Mouse (Mus musculus) c-Kit-positive CD71-positive TER-119-positive erythroid progenitor cells, embryonic 14.5 days (primary cell): ENCODE data around the gene Cox11.
A peak's percentile ranks its signal among the peaks of the same experiment; 100 is the strongest.

Experiments used
- DNase-seq: peaks from one replicate; pipeline ENCODE4 v3.0.0-alpha.2; 2013; ENCODE audit warnings: low spot score

The Cox11 gene

GRCm38 (mm10) chr11:90664345-90664986 lies 26.5 kb downstream of the Cox11 start:
- DNase-seq = peak; percentile 85

- DNase-seq = no peak
These were observed 27.2 kb downstream of the Cox11 start for GRCm38 (mm10) chr11:90665161-90665560.

- peak; percentile 42 for DNase-seq
These were observed 28.3 kb downstream of the Cox11 start for GRCm38 (mm10) chr11:90666144-90666757.

GRCm38 (mm10) chr11:90666916-90667315 lies 28.9 kb downstream of the Cox11 start:
- peak; percentile 73 for DNase-seq

DNA sequence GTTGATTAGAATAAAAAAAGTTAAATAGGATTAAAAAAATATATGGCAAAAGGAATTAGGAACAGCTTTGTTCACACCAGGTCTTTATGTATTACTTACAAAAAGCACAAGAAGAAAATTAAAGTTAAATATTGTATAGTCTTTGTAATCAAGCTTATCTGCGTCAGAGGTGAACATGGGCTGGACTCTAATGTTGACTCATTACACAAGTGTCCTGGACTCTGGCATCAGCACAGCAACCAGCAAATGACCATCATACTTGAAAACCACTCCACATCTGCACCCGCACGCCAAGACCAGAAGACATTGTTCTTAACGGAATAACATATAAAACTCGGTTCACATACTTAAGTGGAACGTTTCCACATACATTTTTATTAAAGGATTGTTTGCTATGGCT lies 29.4 kb downstream of the Cox11 start:
- no peak for DNase-seq

DNA sequence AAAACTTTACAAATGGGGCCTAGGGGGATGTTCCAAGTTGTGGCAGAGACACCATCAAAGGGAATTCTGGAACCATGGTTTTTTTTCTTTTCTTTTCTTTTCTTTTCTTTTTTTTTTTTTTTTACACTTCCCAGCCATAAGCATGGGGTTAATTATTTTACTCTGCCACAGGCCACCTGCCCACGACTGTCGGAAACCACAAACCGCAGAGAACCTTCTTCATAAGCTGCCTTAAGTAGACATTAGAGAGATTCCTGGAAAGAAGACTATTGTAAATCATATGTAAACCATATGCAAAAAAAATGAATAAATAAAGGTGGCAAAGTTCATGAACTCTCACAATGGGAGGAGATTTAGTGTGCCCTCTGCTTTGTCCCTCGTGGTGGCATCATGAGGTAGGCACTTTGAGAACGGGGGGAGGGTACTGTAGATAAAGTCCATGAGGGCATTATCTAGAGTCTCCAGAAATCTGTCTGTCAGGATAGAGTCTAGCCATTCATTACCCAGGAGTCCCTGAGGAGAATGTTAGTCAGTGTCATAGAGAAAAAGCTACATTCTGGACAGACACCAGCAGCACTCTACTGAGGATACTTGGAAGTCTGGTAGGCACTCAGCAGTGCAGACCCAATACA lies 37.6 kb downstream of the Cox11 start:
- DNase-seq = peak; percentile 86

DNA sequence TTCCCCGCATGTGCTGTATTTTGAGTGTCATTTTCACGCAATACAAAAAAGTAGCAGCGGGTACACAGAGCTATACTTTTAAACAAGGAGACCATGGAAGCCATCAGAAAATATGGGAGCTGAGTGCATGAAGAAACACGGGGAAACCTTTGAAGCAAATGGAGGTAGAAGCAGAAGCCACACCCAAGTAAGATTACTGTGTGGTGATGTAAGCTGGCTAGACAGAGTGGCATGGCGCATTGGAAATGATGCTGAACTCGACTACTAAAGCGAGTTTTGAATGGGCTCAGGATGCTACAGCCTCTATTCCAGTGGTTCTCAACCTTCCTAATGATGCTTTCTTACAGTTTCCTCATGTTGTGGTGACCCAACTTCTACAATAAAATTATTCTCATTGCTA lies 39.1 kb downstream of the Cox11 start:
- DNase-seq = no peak

GRCm38 (mm10) chr11:90677771-90678288 lies 39.9 kb downstream of the Cox11 start:
- no peak for DNase-seq

DNA sequence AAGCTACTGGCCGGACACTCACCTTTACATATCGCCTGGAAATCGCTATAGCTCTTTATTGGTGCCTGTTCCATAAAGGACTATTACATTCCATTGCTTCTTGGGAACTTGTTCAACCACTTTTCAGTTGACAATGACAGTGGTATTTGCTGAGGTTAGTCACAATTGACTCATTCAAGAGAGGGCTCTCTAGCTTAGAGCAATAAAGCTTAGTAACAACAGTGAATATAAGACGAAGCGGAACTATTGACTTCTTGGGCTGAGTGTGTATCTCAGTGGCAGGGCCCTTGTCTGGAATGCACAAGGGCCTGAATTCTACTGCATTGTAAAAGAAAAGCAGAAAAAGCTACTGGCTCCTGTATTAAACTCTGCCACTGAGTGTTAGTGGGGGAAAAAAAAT lies 40.6 kb downstream of the Cox11 start:
- DNase-seq = no peak

- no peak for DNase-seq
These were observed 43.2 kb downstream of the Cox11 start for GRCm38 (mm10) chr11:90681171-90681570.

- no peak for DNase-seq
These were observed 46.8 kb downstream of the Cox11 start for GRCm38 (mm10) chr11:90684765-90685164.

GRCm38 (mm10) chr11:90685196-90685595 lies 47.2 kb downstream of the Cox11 start:
- no peak for DNase-seq

GRCm38 (mm10) chr11:90686287-90687025 lies 48.5 kb downstream of the Cox11 start:
- peak; percentile 67 for DNase-seq

- DNase-seq = no peak
These were observed 49.1 kb downstream of the Cox11 start for GRCm38 (mm10) chr11:90687040-90687439.

DNA sequence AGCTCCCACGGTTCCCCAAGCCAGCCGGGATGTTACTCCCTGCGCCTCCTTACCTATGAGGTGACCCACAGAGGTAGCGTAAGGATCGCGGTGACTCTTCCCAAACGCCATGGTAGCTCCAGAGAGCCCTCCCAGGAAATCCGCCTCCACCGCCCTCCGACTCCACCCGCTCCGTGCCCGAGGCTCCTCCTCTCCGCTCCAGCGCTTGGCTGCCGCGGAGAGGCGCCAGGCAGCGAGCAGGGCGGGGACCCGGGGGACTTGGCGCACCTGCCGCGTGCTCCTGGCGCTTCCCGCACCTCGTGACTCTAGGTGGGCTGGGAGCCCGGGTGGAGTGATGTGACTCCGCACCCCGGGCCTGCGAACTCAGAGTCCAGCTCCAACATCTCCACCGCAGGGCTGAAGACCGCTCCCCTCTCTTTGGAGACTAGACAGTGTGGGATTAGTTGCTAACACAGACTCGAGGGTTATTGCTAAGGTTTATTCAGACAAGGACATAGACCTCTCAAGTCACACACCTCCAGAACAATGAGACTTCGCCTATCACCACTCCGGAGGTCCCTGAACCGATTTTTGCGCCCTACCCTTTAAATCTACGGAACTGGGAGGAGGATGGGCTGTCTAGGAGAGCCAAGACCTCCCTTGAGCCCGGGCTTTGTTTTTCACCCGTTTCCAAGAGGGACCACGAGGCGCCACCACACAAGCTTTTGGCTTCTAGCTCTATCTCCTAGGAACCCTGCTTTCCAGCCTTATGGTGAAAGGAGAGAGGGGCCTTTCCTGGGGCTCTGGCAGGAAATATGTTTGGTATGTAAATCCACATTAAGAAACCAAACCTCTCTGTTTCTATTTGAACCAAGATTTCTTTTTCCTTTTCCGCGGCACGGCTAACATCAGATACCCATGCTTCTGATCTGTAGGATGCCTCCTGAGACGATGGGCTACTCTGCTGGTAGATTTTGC lies 49.8 kb downstream of the Cox11 start, which contains the start of gene Tom1l1:
Tom1l1 (minus strand) TSS at position 907 of the 957 bp plus-strand sequence.
- DNase-seq = peak; percentile 74

- DNase-seq = no peak
These were observed 52.4 kb downstream of the Cox11 start for GRCm38 (mm10) chr11:90690361-90690760.

GRCm38 (mm10) chr11:90694206-90694605 lies 56.2 kb downstream of the Cox11 start:
- DNase-seq = no peak
